Mouse (Mus musculus): ENCODE data around the gene Efna3. TPM values are rescaled to one million over a fixed set of nuclear protein-coding genes. Genes with fewer than 3 reads are reported as not detected.

Efna3 gene
- polyA plus RNA-seq, 2 experiments: 32.1 to 38.1 TPM

- H3K9ac ChIP-seq (ENCODE audit: low read depth, low read length, severe bottlenecking): peak overlapping the region; percentile 70
- peak overlapping the region; percentile 65; the same call in 1 of the 2 replicates for H3K27ac ChIP-seq (replicated peaks; ENCODE audit: low read depth, low read length)
- peak overlapping the region; percentile 96 for H3K4me2 ChIP-seq (replicated peaks; ENCODE audit: low read depth, low read length, severe bottlenecking)
- H3K4me3 ChIP-seq (replicated peaks; ENCODE audit: low read length): peak overlapping the region; percentile 48
- WGBS: under 1% methylated on average over 29 of the region's 29 CpGs
- H3K4me1 ChIP-seq (ENCODE audit: control insufficient read depth, insufficient read depth, low read length): peaks cover 34% of the 10 kb centered on the region
- no peak for TF ChIP-seq POLR2A (IDR thresholded peaks at IDR 0.05; ENCODE audit: borderline replicate concordance, extremely low read depth, insufficient read depth, insufficient read length)
- ATAC-seq (ENCODE audit: low FRiP score, low read depth): 0 out of 2 replicates have a peak, but pooled peaks have one; percentile 1
- no peaks in the 10 kb centered on the region for H3K9me3 ChIP-seq (ENCODE audit: control insufficient read depth, low read length)
- no peaks in the 10 kb centered on the region for H3K27me3 ChIP-seq (ENCODE audit: control insufficient read depth, insufficient read depth, low read length)
- DNase-seq (ENCODE audit: low spot score): no peak
- H3K36me3 ChIP-seq (ENCODE audit: control insufficient read depth, insufficient read depth, low read length): peaks cover 11% of the 10 kb centered on the region
Observed at GRCm38 (mm10) chr3:89280050-89280605, 42.6 kb downstream of the Efna3 start.

- no peaks in the 10 kb centered on the region for H3K27me3 ChIP-seq (ENCODE audit: control insufficient read depth, insufficient read depth, low read length)
- peaks cover 17% of the 10 kb centered on the region for H3K36me3 ChIP-seq (ENCODE audit: control insufficient read depth, insufficient read depth, low read length)
Observed at GRCm38 (mm10) chr3:89279153-89279890, 43.4 kb downstream of the Efna3 start.

GRCm38 (mm10) chr3:89278643-89279042, 44.1 kb downstream of the Efna3 start:
- no peak for TF ChIP-seq POLR2A (IDR thresholded peaks at IDR 0.05; ENCODE audit: borderline replicate concordance, extremely low read depth, insufficient read depth, insufficient read length)
- H3K9ac ChIP-seq (ENCODE audit: low read depth, low read length, severe bottlenecking): peak overlapping the region; percentile 70
- peak overlapping the region; percentile 96 for H3K4me2 ChIP-seq (replicated peaks; ENCODE audit: low read depth, low read length, severe bottlenecking)
- H3K4me1 ChIP-seq (ENCODE audit: control insufficient read depth, insufficient read depth, low read length): peaks cover 34% of the 10 kb centered on the region
- DNase-seq (ENCODE audit: low spot score): no peak
- no peak for ATAC-seq (ENCODE audit: low FRiP score, low read depth)
- peaks cover 21% of the 10 kb centered on the region for H3K36me3 ChIP-seq (ENCODE audit: control insufficient read depth, insufficient read depth, low read length)
- peak overlapping the region; percentile 73 for H3K27ac ChIP-seq (replicated peaks; ENCODE audit: low read depth, low read length)
- H3K4me3 ChIP-seq (replicated peaks; ENCODE audit: low read length): peak overlapping the region; percentile 48
- no peaks in the 10 kb centered on the region for H3K9me3 ChIP-seq (ENCODE audit: control insufficient read depth, low read length)
- H3K27me3 ChIP-seq (ENCODE audit: control insufficient read depth, insufficient read depth, low read length): no peaks in the 10 kb centered on the region
- 11% methylated on average over 8 of the region's 8 CpGs for WGBS

More at GRCm38 (mm10) chr3:89279153-89279890, 43.4 kb downstream of the Efna3 start:
- TF ChIP-seq POLR2A (IDR thresholded peaks at IDR 0.05; ENCODE audit: borderline replicate concordance, extremely low read depth, insufficient read depth, insufficient read length): 0 out of 2 replicates have a peak, but pooled peaks have one; percentile 64
- H3K9ac ChIP-seq (ENCODE audit: low read depth, low read length, severe bottlenecking): peak overlapping the region; percentile 70
- peak overlapping the region; percentile 96 for H3K4me2 ChIP-seq (replicated peaks; ENCODE audit: low read depth, low read length, severe bottlenecking)
- peak overlapping the region; percentile 73 for H3K27ac ChIP-seq (replicated peaks; ENCODE audit: low read depth, low read length)
- DNase-seq (ENCODE audit: low spot score) (peak; percentile 81), ATAC-seq (ENCODE audit: low FRiP score, low read depth) (peak; percentile 81)
- H3K9me3 ChIP-seq (ENCODE audit: control insufficient read depth, low read length): no peaks in the 10 kb centered on the region
- peaks cover 34% of the 10 kb centered on the region for H3K4me1 ChIP-seq (ENCODE audit: control insufficient read depth, insufficient read depth, low read length)
- H3K4me3 ChIP-seq (replicated peaks; ENCODE audit: low read length): peak overlapping the region; percentile 48
- WGBS: 2% methylated on average over 35 of the region's 35 CpGs

GRCm38 (mm10) chr3:89278107-89278506, 44.7 kb downstream of the Efna3 start:
- peaks cover 34% of the 10 kb centered on the region for H3K4me1 ChIP-seq (ENCODE audit: control insufficient read depth, insufficient read depth, low read length)

GRCm38 (mm10) chr3:89277281-89278021, 45.3 kb downstream of the Efna3 start:
- 25% methylated on average over 14 of the region's 14 CpGs for WGBS
- H3K4me1 ChIP-seq (ENCODE audit: control insufficient read depth, insufficient read depth, low read length): peaks cover 34% of the 10 kb centered on the region

More at GRCm38 (mm10) chr3:89278107-89278506, 44.7 kb downstream of the Efna3 start:
- Histone ChIP-seq H3K9me3 (ENCODE audit: control insufficient read depth, low read length) (no peaks in the 10 kb centered on the region), H3K4me2 (replicated peaks; ENCODE audit: low read depth, low read length, severe bottlenecking) (peak overlapping the region; percentile 96), H3K36me3 (ENCODE audit: control insufficient read depth, insufficient read depth, low read length) (peaks cover 21% of the 10 kb centered on the region), H3K9ac (ENCODE audit: low read depth, low read length, severe bottlenecking) (peak overlapping the region; percentile 70), H3K27me3 (ENCODE audit: control insufficient read depth, insufficient read depth, low read length) (no peaks in the 10 kb centered on the region), H3K27ac (replicated peaks; ENCODE audit: low read depth, low read length) (0 out of 2 replicates have a peak overlapping the region, but pooled peaks have one; percentile 73), H3K4me3 (replicated peaks; ENCODE audit: low read length) (peak overlapping the region; percentile 48)
- WGBS: 48% methylated on average over 7 of the region's 7 CpGs
- DNase-seq (ENCODE audit: low spot score) (no peak), ATAC-seq (ENCODE audit: low FRiP score, low read depth) (no peak)
- no peak for TF ChIP-seq POLR2A (IDR thresholded peaks at IDR 0.05; ENCODE audit: borderline replicate concordance, extremely low read depth, insufficient read depth, insufficient read length)

More at GRCm38 (mm10) chr3:89277281-89278021, 45.3 kb downstream of the Efna3 start:
- H3K27me3 ChIP-seq (ENCODE audit: control insufficient read depth, insufficient read depth, low read length): no peaks in the 10 kb centered on the region
- H3K27ac ChIP-seq (replicated peaks; ENCODE audit: low read depth, low read length): peak overlapping the region; percentile 56
- TF ChIP-seq POLR2A (IDR thresholded peaks at IDR 0.05; ENCODE audit: borderline replicate concordance, extremely low read depth, insufficient read depth, insufficient read length): no peak
- DNase-seq (ENCODE audit: low spot score) (no peak), ATAC-seq (ENCODE audit: low FRiP score, low read depth) (no peak)
- H3K9me3 ChIP-seq (ENCODE audit: control insufficient read depth, low read length): no peaks in the 10 kb centered on the region
- H3K4me3 ChIP-seq (replicated peaks; ENCODE audit: low read length): peak overlapping the region; percentile 48
- peaks cover 26% of the 10 kb centered on the region for H3K36me3 ChIP-seq (ENCODE audit: control insufficient read depth, insufficient read depth, low read length)
- peak overlapping the region; percentile 70 for H3K9ac ChIP-seq (ENCODE audit: low read depth, low read length, severe bottlenecking)
- peak overlapping the region; percentile 96 for H3K4me2 ChIP-seq (replicated peaks; ENCODE audit: low read depth, low read length, severe bottlenecking)
